ENCODE assay signal across 24 mouse cellular contexts in genomic region chr2:164700959-164701358, GRCm38 (mm10). TPM values are rescaled to one million over a fixed set of nuclear protein-coding genes. Genes with fewer than 3 reads are reported as not detected.
DNase-seq lines count a peak whose midpoint lies in the region; ATAC-seq and TF ChIP-seq lines count a peak whose summit lies in the region.
"Had no signal": no experiment of that assay in that cellular context is flagged by ENCODE, and none has a peak within 500 bp of the region (broad histone marks: within the 10 kb centered on the region; RNA-seq: fewer than 3 reads in every experiment).

No protein-coding gene starts in this region.

- WGBS in limb, embryonic 14.5 days: 68% methylated on average over 5 of the region's 5 CpGs
- 79% methylated on average over 5 of the region's 5 CpGs for WGBS in limb, embryonic 10.5 days
- 49% methylated on average over 5 of the region's 5 CpGs for WGBS in intestine, embryonic 16.5 days
- WGBS in stomach, embryonic 16.5 days: 50% methylated on average over 5 of the region's 5 CpGs
- 83% methylated on average over 5 of the region's 5 CpGs for WGBS in forebrain, embryonic 10.5 days

- H3K4me3 ChIP-seq in limb, embryonic 14.5 days (replicated peaks; ENCODE audit: low read length): no peak overlapping the region
- H3K4me3 ChIP-seq in limb, embryonic 10.5 days: no peak overlapping the region
- H3K4me3 ChIP-seq in intestine, embryonic 16.5 days (ENCODE audit: low read length): no peak overlapping the region
- no peak overlapping the region for H3K4me3 ChIP-seq in stomach, embryonic 16.5 days (replicated peaks; ENCODE audit: low read length)
- no peak overlapping the region for H3K4me3 ChIP-seq in forebrain, embryonic 10.5 days
- H3K4me3 ChIP-seq: embryonic facial prominence, embryonic 13.5 days; forebrain, embryonic 12.5 days had no signal

- no peaks in the 10 kb centered on the region for H3K27me3 ChIP-seq in limb, embryonic 14.5 days (ENCODE audit: control insufficient read depth, insufficient read depth, low read length)
- no peaks in the 10 kb centered on the region for H3K27me3 ChIP-seq in limb, embryonic 10.5 days (ENCODE audit: low read depth, poor library complexity, severe bottlenecking)
- H3K27me3 ChIP-seq in intestine, embryonic 16.5 days (replicated peaks; ENCODE audit: control insufficient read depth, insufficient read depth, low read length): no peaks in the 10 kb centered on the region
- H3K27me3 ChIP-seq in stomach, embryonic 16.5 days (ENCODE audit: control insufficient read depth, insufficient read depth, low read length): no peaks in the 10 kb centered on the region
- no peaks in the 10 kb centered on the region for H3K27me3 ChIP-seq in forebrain, embryonic 10.5 days (ENCODE audit: poor library complexity, severe bottlenecking)
- H3K27me3 ChIP-seq: embryonic facial prominence, embryonic 13.5 days; forebrain, embryonic 12.5 days had no signal

- intact Hi-C loops in heart, postnatal 14 days (cut with DNase I): no loop called here

- DNase-seq in heart, adult 11 months: peak; percentile 41
- DNase-seq in heart, postnatal 14 days: no peak
- DNase-seq in limb, embryonic 14.5 days (ENCODE audit: low spot score): peak; percentile 19
- no peak for DNase-seq in limb, embryonic 10.5 days (ENCODE audit: low spot score)
- no peak for DNase-seq in forebrain, embryonic 10.5 days (ENCODE audit: extremely low spot score, low spot score)
- DNase-seq: adrenal gland, adult 2 months; adrenal gland, postnatal 10 days; adrenal gland, postnatal 25 days; cerebellum, adult 11-12 months; cerebellum, adult 2 months; cerebellum, adult 9-10 months; cerebellum, postnatal 10 days; cerebellum, postnatal 25 days had no signal

- TF ChIP-seq POLR2A in limb, embryonic 14.5 days (IDR thresholded peaks at IDR 0.05; ENCODE audit: borderline replicate concordance, extremely low read depth, insufficient read depth, insufficient read length): no peak

- H3K36me3 ChIP-seq in limb, embryonic 14.5 days (ENCODE audit: control insufficient read depth, insufficient read depth, low read length): no peaks in the 10 kb centered on the region
- no peaks in the 10 kb centered on the region for H3K36me3 ChIP-seq in limb, embryonic 10.5 days
- H3K36me3 ChIP-seq in intestine, embryonic 16.5 days (ENCODE audit: control insufficient read depth, insufficient read depth, low read length): no peaks in the 10 kb centered on the region
- H3K36me3 ChIP-seq in stomach, embryonic 16.5 days (ENCODE audit: control insufficient read depth, insufficient read depth, low read length): no peaks in the 10 kb centered on the region
- H3K36me3 ChIP-seq in forebrain, embryonic 10.5 days (replicated peaks): no peaks in the 10 kb centered on the region
- H3K36me3 ChIP-seq: embryonic facial prominence, embryonic 13.5 days; forebrain, embryonic 12.5 days had no signal

- H3K4me2 ChIP-seq in limb, embryonic 14.5 days (replicated peaks; ENCODE audit: low read depth, low read length, severe bottlenecking): no peak overlapping the region
- no peak overlapping the region for H3K4me2 ChIP-seq in intestine, embryonic 16.5 days (ENCODE audit: low read depth, low read length)
- no peak overlapping the region for H3K4me2 ChIP-seq in stomach, embryonic 16.5 days (ENCODE audit: low read depth, low read length)
- H3K4me2 ChIP-seq: embryonic facial prominence, embryonic 13.5 days; forebrain, embryonic 12.5 days had no signal

- no peaks in the 10 kb centered on the region for H3K9me3 ChIP-seq in limb, embryonic 14.5 days (ENCODE audit: control insufficient read depth, low read length)
- H3K9me3 ChIP-seq in limb, embryonic 10.5 days (replicated peaks): no peaks in the 10 kb centered on the region
- no peaks in the 10 kb centered on the region for H3K9me3 ChIP-seq in intestine, embryonic 16.5 days (ENCODE audit: control insufficient read depth, low read length)
- H3K9me3 ChIP-seq in stomach, embryonic 16.5 days (replicated peaks; ENCODE audit: control insufficient read depth, low read length): no peaks in the 10 kb centered on the region
- H3K9me3 ChIP-seq in forebrain, embryonic 10.5 days: no peaks in the 10 kb centered on the region
- H3K9me3 ChIP-seq: embryonic facial prominence, embryonic 13.5 days; forebrain, embryonic 12.5 days had no signal

- no peaks in the 10 kb centered on the region for H3K4me1 ChIP-seq in limb, embryonic 14.5 days (ENCODE audit: control insufficient read depth, insufficient read depth, low read length)
- H3K4me1 ChIP-seq in limb, embryonic 10.5 days: no peaks in the 10 kb centered on the region
- peaks cover 3% of the 10 kb centered on the region; the same call in 1 of the 2 replicates for H3K4me1 ChIP-seq in intestine, embryonic 16.5 days (ENCODE audit: control insufficient read depth, insufficient read depth, low read length)
- H3K4me1 ChIP-seq in stomach, embryonic 16.5 days (ENCODE audit: control insufficient read depth, insufficient read depth, low read length): no peaks in the 10 kb centered on the region
- H3K4me1 ChIP-seq in forebrain, embryonic 10.5 days: no peaks in the 10 kb centered on the region
- H3K4me1 ChIP-seq: embryonic facial prominence, embryonic 13.5 days; forebrain, embryonic 12.5 days had no signal

- no peak overlapping the region for H3K9ac ChIP-seq in limb, embryonic 14.5 days (ENCODE audit: low read depth, low read length, severe bottlenecking)
- no peak overlapping the region for H3K9ac ChIP-seq in intestine, embryonic 16.5 days (ENCODE audit: low read depth, low read length)
- H3K9ac ChIP-seq in stomach, embryonic 16.5 days (ENCODE audit: low read length): no peak overlapping the region
- H3K9ac ChIP-seq: embryonic facial prominence, embryonic 13.5 days; forebrain, embryonic 12.5 days had no signal

- no peak overlapping the region for H3K27ac ChIP-seq in limb, embryonic 14.5 days (replicated peaks; ENCODE audit: low read depth, low read length)
- H3K27ac ChIP-seq in limb, embryonic 10.5 days: no peak overlapping the region
- H3K27ac ChIP-seq in intestine, embryonic 16.5 days (ENCODE audit: low read length): no peak overlapping the region
- peak overlapping the region; percentile 21; the same call in 1 of the 2 replicates for H3K27ac ChIP-seq in stomach, embryonic 16.5 days (ENCODE audit: low read length)
- no peak overlapping the region for H3K27ac ChIP-seq in forebrain, embryonic 10.5 days
- H3K27ac ChIP-seq: embryonic facial prominence, embryonic 13.5 days; forebrain, embryonic 12.5 days had no signal

- no peak; the same call in 1 of the 2 replicates for ATAC-seq in limb, embryonic 14.5 days (ENCODE audit: low FRiP score, low read depth)
- ATAC-seq in intestine, embryonic 16.5 days: peak; percentile 59
- ATAC-seq in stomach, embryonic 16.5 days (ENCODE audit: insufficient read depth, low FRiP score): peak; percentile 73
- ATAC-seq: forebrain, embryonic 14.5 days; forebrain, embryonic 16.5 days had no signal

RNA-seq across cellular contexts. Expression of gene Spint4, which starts 2.7 kb away (rescaled TPM):
- not detected for total RNA-seq in heart, postnatal 14 days (2021)
- not detected in 2 replicates for polyA plus RNA-seq in limb, embryonic 14.5 days (2012; rRNA removed)
- not detected in 2 replicates for polyA plus RNA-seq in limb, embryonic 14.5 days (2014; fragmentation: Nextera tagmentation; extraction: Ambion mirVana)
- not detected in 2 replicates for polyA plus RNA-seq in limb, embryonic 10.5 days (2016; fragmentation: Nextera tagmentation; extraction: Ambion mirVana)
- not detected in 2 replicates for polyA plus RNA-seq in intestine, embryonic 16.5 days (2015; fragmentation: Nextera tagmentation; extraction: Ambion mirVana)
- not detected in 2 replicates for polyA plus RNA-seq in stomach, embryonic 16.5 days (2015; fragmentation: Nextera tagmentation; extraction: Ambion mirVana)
- polyA plus RNA-seq in forebrain, embryonic 10.5 days (2016; fragmentation: Nextera tagmentation; extraction: Ambion mirVana): not detected in 2 replicates
- total RNA-seq: adrenal gland, adult 2 months; adrenal gland, postnatal 10 days; adrenal gland, postnatal 25 days; ES-E14; MEL had no signal
- polyA plus RNA-seq: adrenal gland, adult 2 months; C2C12; cerebellum, adult 2 months; cortical plate, adult 2 months; embryonic facial prominence, embryonic 11.5 days; embryonic facial prominence, embryonic 13.5 days; forebrain, embryonic 12.5 days; forebrain, embryonic 14.5 days; forebrain, embryonic 16.5 days had no signal

RNA-seq across cellular contexts. Expression of gene Spint5, which starts 14.1 kb away (rescaled TPM):
- not detected for total RNA-seq in heart, postnatal 14 days (2021)
- polyA plus RNA-seq in limb, embryonic 14.5 days (2012; rRNA removed): not detected in 2 replicates
- not detected in 2 replicates for polyA plus RNA-seq in limb, embryonic 14.5 days (2014; fragmentation: Nextera tagmentation; extraction: Ambion mirVana)
- polyA plus RNA-seq in limb, embryonic 10.5 days (2016; fragmentation: Nextera tagmentation; extraction: Ambion mirVana): not detected in 2 replicates
- not detected in 2 replicates for polyA plus RNA-seq in intestine, embryonic 16.5 days (2015; fragmentation: Nextera tagmentation; extraction: Ambion mirVana)
- polyA plus RNA-seq in stomach, embryonic 16.5 days (2015; fragmentation: Nextera tagmentation; extraction: Ambion mirVana): not detected in 2 replicates
- polyA plus RNA-seq in forebrain, embryonic 10.5 days (2016; fragmentation: Nextera tagmentation; extraction: Ambion mirVana): not detected in 2 replicates
- total RNA-seq: adrenal gland, adult 2 months; adrenal gland, postnatal 10 days; adrenal gland, postnatal 25 days; MEL had no signal
- polyA plus RNA-seq: adrenal gland, adult 2 months; C2C12; cerebellum, adult 2 months; cortical plate, adult 2 months; embryonic facial prominence, embryonic 11.5 days; embryonic facial prominence, embryonic 13.5 days; forebrain, embryonic 12.5 days; forebrain, embryonic 14.5 days; forebrain, embryonic 16.5 days had no signal

RNA-seq across cellular contexts. Expression of gene Wfdc13, which starts 16.1 kb away (rescaled TPM):
- total RNA-seq in heart, postnatal 14 days (2021): not detected
- 0.06 and 0.08 TPM in 2 replicates for polyA plus RNA-seq in limb, embryonic 14.5 days (2012; rRNA removed)
- polyA plus RNA-seq in limb, embryonic 14.5 days (2014; fragmentation: Nextera tagmentation; extraction: Ambion mirVana): 0.18 TPM in 1 of 2 replicates, not detected in the other
- not detected in 2 replicates for polyA plus RNA-seq in limb, embryonic 10.5 days (2016; fragmentation: Nextera tagmentation; extraction: Ambion mirVana)
- polyA plus RNA-seq in intestine, embryonic 16.5 days (2015; fragmentation: Nextera tagmentation; extraction: Ambion mirVana): 0.17 and 0.21 TPM in 2 replicates
- polyA plus RNA-seq in stomach, embryonic 16.5 days (2015; fragmentation: Nextera tagmentation; extraction: Ambion mirVana): 4.2 and 5.5 TPM in 2 replicates
- not detected in 2 replicates for polyA plus RNA-seq in forebrain, embryonic 10.5 days (2016; fragmentation: Nextera tagmentation; extraction: Ambion mirVana)
- total RNA-seq: adrenal gland, adult 2 months; adrenal gland, postnatal 10 days; adrenal gland, postnatal 25 days; ES-E14 had no signal
- polyA plus RNA-seq: adrenal gland, adult 2 months; C2C12; cerebellum, adult 2 months; cortical plate, adult 2 months; embryonic facial prominence, embryonic 11.5 days; embryonic facial prominence, embryonic 13.5 days; forebrain, embryonic 12.5 days; forebrain, embryonic 14.5 days; forebrain, embryonic 16.5 days had no signal

RNA-seq across cellular contexts. Expression of gene Wfdc11, which starts 27.1 kb away (rescaled TPM):
- total RNA-seq in heart, postnatal 14 days (2021): not detected
- not detected in 2 replicates for polyA plus RNA-seq in limb, embryonic 14.5 days (2012; rRNA removed)
- polyA plus RNA-seq in limb, embryonic 14.5 days (2014; fragmentation: Nextera tagmentation; extraction: Ambion mirVana): not detected in 2 replicates
- not detected in 2 replicates for polyA plus RNA-seq in limb, embryonic 10.5 days (2016; fragmentation: Nextera tagmentation; extraction: Ambion mirVana)
- polyA plus RNA-seq in intestine, embryonic 16.5 days (2015; fragmentation: Nextera tagmentation; extraction: Ambion mirVana): not detected in 2 replicates
- not detected in 2 replicates for polyA plus RNA-seq in stomach, embryonic 16.5 days (2015; fragmentation: Nextera tagmentation; extraction: Ambion mirVana)
- not detected in 2 replicates for polyA plus RNA-seq in forebrain, embryonic 10.5 days (2016; fragmentation: Nextera tagmentation; extraction: Ambion mirVana)
- total RNA-seq: adrenal gland, adult 2 months; adrenal gland, postnatal 10 days; adrenal gland, postnatal 25 days; ES-E14; MEL had no signal
- polyA plus RNA-seq: adrenal gland, adult 2 months; C2C12; cerebellum, adult 2 months; cortical plate, adult 2 months; embryonic facial prominence, embryonic 11.5 days; embryonic facial prominence, embryonic 13.5 days; forebrain, embryonic 12.5 days; forebrain, embryonic 14.5 days; forebrain, embryonic 16.5 days had no signal

RNA-seq across cellular contexts. Expression of gene Wfdc9, which starts 44.6 kb away (rescaled TPM):
- total RNA-seq in heart, postnatal 14 days (2021): not detected
- not detected in 2 replicates for polyA plus RNA-seq in limb, embryonic 14.5 days (2012; rRNA removed)
- polyA plus RNA-seq in limb, embryonic 14.5 days (2014; fragmentation: Nextera tagmentation; extraction: Ambion mirVana): not detected in 2 replicates
- not detected in 2 replicates for polyA plus RNA-seq in limb, embryonic 10.5 days (2016; fragmentation: Nextera tagmentation; extraction: Ambion mirVana)
- not detected in 2 replicates for polyA plus RNA-seq in intestine, embryonic 16.5 days (2015; fragmentation: Nextera tagmentation; extraction: Ambion mirVana)
- not detected in 2 replicates for polyA plus RNA-seq in stomach, embryonic 16.5 days (2015; fragmentation: Nextera tagmentation; extraction: Ambion mirVana)
- polyA plus RNA-seq in forebrain, embryonic 10.5 days (2016; fragmentation: Nextera tagmentation; extraction: Ambion mirVana): not detected in 2 replicates
- total RNA-seq: adrenal gland, adult 2 months; adrenal gland, postnatal 10 days; adrenal gland, postnatal 25 days; ES-E14; MEL had no signal
- polyA plus RNA-seq: adrenal gland, adult 2 months; C2C12; cerebellum, adult 2 months; cortical plate, adult 2 months; embryonic facial prominence, embryonic 11.5 days; embryonic facial prominence, embryonic 13.5 days; forebrain, embryonic 12.5 days; forebrain, embryonic 14.5 days; forebrain, embryonic 16.5 days had no signal

Comparison
In these comparisons a context has a peak if more than half of its experiments do, and no peak if none do; other contexts are left out.
1. DNase-seq: peak in heart, adult 11 months (single experiment) and limb, embryonic 14.5 days (single experiment); none in heart, postnatal 14 days (0 of 2), limb, embryonic 10.5 days (single experiment) and forebrain, embryonic 10.5 days (single experiment).